Mouse (Mus musculus) lung, embryonic 16.5 days (tissue): ENCODE results near the gene Ssu72. TPM values are rescaled to one million over a fixed set of nuclear protein-coding genes. Genes with fewer than 3 reads are reported as not detected.
"Not testable (repeated sequence)": the region's sequence is repeated elsewhere in the genome, so short reads cannot be mapped to it uniquely, and the experiment has no call there.

Experiments
- ATAC-seq: fragments of 200-750 bp; cut with Nextera tagmentation; 2 replicates; pipeline ENCODE4 v1.8.0; 2017; ENCODE audit warnings: low read depth, mild to moderate bottlenecking, moderate library complexity
- H3K27ac ChIP-seq: fragments of 300-500 bp; sonication (generic); 2 replicates; pipeline ENCODE4 v1.5.1; 2014; ENCODE audit warnings: mild to moderate bottlenecking, control low read depth, low read length
- H3K27me3 ChIP-seq: fragments of 300-500 bp; sonication (generic); 2 replicates; pipeline ENCODE4 v1.6.1; 2014; ENCODE audit warnings: low read depth, low read length, mixed read lengths; ENCODE audit not compliant: control insufficient read depth, insufficient read depth
- H3K36me3 ChIP-seq: fragments of 300-500 bp; sonication (generic); 2 replicates; pipeline ENCODE4 v1.6.1; 2014; ENCODE audit warnings: low read length; ENCODE audit not compliant: control insufficient read depth, insufficient read depth
- H3K4me1 ChIP-seq: fragments of 300-500 bp; sonication (generic); replicated peaks from 2 replicates; pipeline ENCODE4 v1.6.1; 2014; ENCODE audit warnings: low read length, mixed read lengths; ENCODE audit not compliant: control insufficient read depth, insufficient read depth
- H3K4me2 ChIP-seq: fragments of 300-500 bp; sonication (generic); 2 replicates; pipeline ENCODE4 v1.6.1; 2014; ENCODE audit warnings: low read depth, low read length, control low read depth
- H3K4me3 ChIP-seq: fragments of 300-500 bp; sonication (generic); 2 replicates; pipeline ENCODE4 v1.5.1; 2014; ENCODE audit warnings: mild to moderate bottlenecking, low read length, control low read depth
- H3K9ac ChIP-seq: fragments of 300-500 bp; sonication (generic); 2 replicates; pipeline ENCODE4 v1.6.1; 2014; ENCODE audit warnings: low read length, control low read depth
- H3K9me3 ChIP-seq: fragments of 300-500 bp; sonication (generic); 2 replicates; pipeline ENCODE4 v1.6.1; 2016; ENCODE audit warnings: low read length; ENCODE audit not compliant: control insufficient read depth
- WGBS: fragments of 180-500 bp; shearing (Covaris S2); extraction: QIAGEN DNeasy Blood & Tissue Kit; methylation state at CpG from one replicate; pipeline ENCODE4 v1.1.7; 2014; 5-methylcytosine and 5-hydroxymethylcytosine counted together
- polyA plus RNA-seq: library from polyadenylated mRNA; unstranded; fragments of >200 nt; fragmentation: Nextera tagmentation; extraction: Ambion mirVana; gene quantifications from 2 replicates; pipeline ENCODE4 v1.2.1, GENCODE M21; 2015

Gene Ssu72
- polyA plus RNA-seq, 1 experiment from 2014 or later: 148 TPM

GRCm38 (mm10) chr4:155739741-155740636 lies 35.4 kb downstream of the Ssu72 start:
- no peak overlapping the region for H3K27ac ChIP-seq
- peaks cover 12% of the 10 kb centered on the region; the same call in 1 of the 2 replicates for H3K36me3 ChIP-seq
- H3K9me3 ChIP-seq: no peaks in the 10 kb centered on the region
- H3K27me3 ChIP-seq: no peaks in the 10 kb centered on the region
- no peak for ATAC-seq
- peaks cover 8% of the 10 kb centered on the region for H3K4me1 ChIP-seq
- H3K9ac ChIP-seq: no peak overlapping the region
- WGBS: 73% methylated on average over 36 of the region's 37 CpGs
- H3K4me2 ChIP-seq: no peak overlapping the region
- H3K4me3 ChIP-seq: no peak overlapping the region

- not testable (repeated sequence) for H3K9me3 ChIP-seq, H3K9ac ChIP-seq, H3K4me3 ChIP-seq, H3K27ac ChIP-seq, H3K4me2 ChIP-seq, H3K27me3 ChIP-seq, ATAC-seq, H3K4me1 ChIP-seq
- 79% methylated on average over 10 of the region's 10 CpGs for WGBS
- H3K36me3 ChIP-seq: peaks cover 12% of the 10 kb centered on the region; the same call in 1 of the 2 replicates
Measured at GRCm38 (mm10) chr4:155740681-155741080, 36.1 kb downstream of the Ssu72 start.

- H3K27ac ChIP-seq: no peak overlapping the region
- no peaks in the 10 kb centered on the region for H3K9me3 ChIP-seq
- H3K4me3 ChIP-seq: no peak overlapping the region
- H3K36me3 ChIP-seq: peaks cover 17% of the 10 kb centered on the region
- no peaks in the 10 kb centered on the region for H3K27me3 ChIP-seq
- 91% methylated on average over 5 of the region's 5 CpGs for WGBS
- H3K4me1 ChIP-seq: no peaks in the 10 kb centered on the region
- no peak overlapping the region for H3K4me2 ChIP-seq
- no peak for ATAC-seq
- H3K9ac ChIP-seq: no peak overlapping the region
Measured at GRCm38 (mm10) chr4:155742684-155743083, 38.1 kb downstream of the Ssu72 start.

DNA sequence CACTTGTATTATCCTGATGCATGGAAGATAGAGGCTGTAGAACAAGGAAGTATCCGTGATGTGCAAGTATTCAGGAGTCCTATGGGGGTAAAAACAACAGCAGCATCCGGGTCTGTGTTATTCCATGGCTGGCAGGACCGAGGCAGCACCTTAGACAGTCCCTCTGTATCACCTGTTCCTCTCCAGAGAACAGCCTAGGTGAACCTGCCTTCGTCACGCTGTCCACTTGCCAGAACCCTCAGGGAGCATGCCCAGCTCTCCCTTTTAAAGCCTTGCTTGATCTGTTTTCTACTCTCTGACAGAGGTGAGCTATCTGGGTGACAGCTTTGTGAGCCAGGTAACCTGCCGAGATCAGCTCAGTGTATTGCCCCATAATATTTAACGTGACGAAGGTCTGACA lies 39.9 kb downstream of the Ssu72 start:
- Histone ChIP-seq H3K9me3 (no peaks in the 10 kb centered on the region), H3K4me3 (no peak overlapping the region), H3K27ac (no peak overlapping the region), H3K4me1 (no peaks in the 10 kb centered on the region), H3K9ac (no peak overlapping the region), H3K4me2 (no peak overlapping the region), H3K27me3 (no peaks in the 10 kb centered on the region), H3K36me3 (peaks cover 30% of the 10 kb centered on the region)
- whole genome bisulfite sequencing: 88% methylated on average over 8 of the region's 8 CpGs
- ATAC-seq: no peak

GRCm38 (mm10) chr4:155745136-155745535 lies 40.5 kb downstream of the Ssu72 start:
- H3K9ac ChIP-seq: no peak overlapping the region
- H3K36me3 ChIP-seq: peaks cover 33% of the 10 kb centered on the region
- H3K9me3 ChIP-seq: no peaks in the 10 kb centered on the region
- no peak overlapping the region for H3K4me2 ChIP-seq
- no peaks in the 10 kb centered on the region for H3K27me3 ChIP-seq
- no peaks in the 10 kb centered on the region for H3K4me1 ChIP-seq
- no peak for ATAC-seq
- 92% methylated on average over 5 of the region's 5 CpGs for WGBS
- no peak overlapping the region for H3K4me3 ChIP-seq
- H3K27ac ChIP-seq: no peak overlapping the region

DNA sequence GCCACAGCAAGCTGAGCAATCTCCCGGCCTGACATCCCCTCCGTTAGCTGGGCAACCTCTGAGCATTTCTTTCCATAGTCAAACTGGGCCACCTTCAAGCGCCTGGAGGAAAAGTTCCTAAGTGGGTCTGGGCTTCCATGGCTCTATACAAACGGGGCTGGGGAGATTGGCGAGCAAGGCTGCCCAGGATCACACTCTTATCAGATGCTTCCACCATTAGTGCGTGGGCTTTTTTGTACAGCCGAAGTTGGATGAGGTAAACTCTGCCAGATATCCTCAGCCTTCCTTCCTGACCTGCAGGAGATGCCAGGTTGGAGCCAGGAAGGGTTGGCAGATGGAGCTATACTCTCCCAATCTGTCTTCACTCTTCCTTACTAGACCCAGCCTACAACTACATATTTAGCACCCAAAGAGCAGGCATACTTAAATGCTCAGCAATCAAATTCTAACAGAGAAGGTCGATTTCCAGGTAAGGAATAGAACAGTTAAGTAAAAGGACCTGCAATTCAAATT lies 41.5 kb downstream of the Ssu72 start:
- Histone ChIP-seq H3K9ac (no peak overlapping the region), H3K4me3 (no peak overlapping the region), H3K9me3 (no peaks in the 10 kb centered on the region), H3K27me3 (no peaks in the 10 kb centered on the region), H3K36me3 (peaks cover 29% of the 10 kb centered on the region), H3K4me2 (no peak overlapping the region), H3K27ac (no peak overlapping the region), H3K4me1 (no peaks in the 10 kb centered on the region)
- ATAC-seq: no peak
- 86% methylated on average over 8 of the region's 8 CpGs for WGBS

GRCm38 (mm10) chr4:155746575-155747490 lies 42.2 kb downstream of the Ssu72 start:
- 86% methylated on average over 17 of the region's 17 CpGs for WGBS
- Histone ChIP-seq H3K27me3 (no peaks in the 10 kb centered on the region), H3K4me2 (no peak overlapping the region), H3K36me3 (peaks cover 27% of the 10 kb centered on the region), H3K9ac (no peak overlapping the region), H3K4me1 (no peaks in the 10 kb centered on the region), H3K9me3 (no peaks in the 10 kb centered on the region), H3K27ac (no peak overlapping the region), H3K4me3 (no peak overlapping the region)
- ATAC-seq: no peak

- H3K27me3 ChIP-seq: no peaks in the 10 kb centered on the region
- no peak overlapping the region for H3K4me3 ChIP-seq
- no peaks in the 10 kb centered on the region for H3K9me3 ChIP-seq
- no peak for ATAC-seq
- no peak overlapping the region for H3K27ac ChIP-seq
- no peak overlapping the region for H3K4me2 ChIP-seq
- H3K4me1 ChIP-seq: peaks cover 18% of the 10 kb centered on the region
- 89% methylated on average over 12 of the region's 12 CpGs for WGBS
- H3K9ac ChIP-seq: no peak overlapping the region
- peaks cover 23% of the 10 kb centered on the region for H3K36me3 ChIP-seq
Measured at GRCm38 (mm10) chr4:155757011-155757410, 52.4 kb downstream of the Ssu72 start.
